Mouse (Mus musculus) limb, embryonic 14.5 days (tissue): Measurements from ENCODE around the gene Mob3b. TPM values are rescaled to one million over a fixed set of nuclear protein-coding genes. Genes with fewer than 3 reads are reported as not detected.

Experiments
- ATAC-seq: fragments of 200-750 bp; cut with Nextera tagmentation; 2 replicates; pipeline ENCODE4 v1.8.0; 2017; ENCODE audit warnings: low read depth, moderate number of reproducible peaks, moderate TSS enrichment; ENCODE audit not compliant: low FRiP score
- DNase-seq: peaks from one replicate; pipeline ENCODE4 v3.0.0-alpha.2; 2015; ENCODE audit warnings: low spot score
- H3K27ac ChIP-seq: fragments of 300-500 bp; sonication (generic); replicated peaks from 2 replicates; pipeline ENCODE4 v1.5.1; 2014; ENCODE audit warnings: low read depth, mild to moderate bottlenecking, low read length, moderate library complexity, mixed read lengths
- H3K27me3 ChIP-seq: fragments of 300-500 bp; sonication (generic); 2 replicates; pipeline ENCODE4 v1.6.1; 2014; ENCODE audit warnings: low read length, mixed read lengths; ENCODE audit not compliant: control insufficient read depth, insufficient read depth
- H3K36me3 ChIP-seq: fragments of 300-500 bp; sonication (generic); 2 replicates; pipeline ENCODE4 v1.6.1; 2014; ENCODE audit warnings: mild to moderate bottlenecking, low read length, moderate library complexity, mixed read lengths; ENCODE audit not compliant: control insufficient read depth, insufficient read depth
- H3K4me1 ChIP-seq: fragments of 300-500 bp; sonication (generic); 2 replicates; pipeline ENCODE4 v1.6.1; 2014; ENCODE audit warnings: antibody characterized with exemption, low read length, mixed read lengths; ENCODE audit not compliant: control insufficient read depth, insufficient read depth
- H3K4me2 ChIP-seq: fragments of 300-500 bp; sonication (generic); replicated peaks from 2 replicates; pipeline ENCODE4 v1.6.1; 2014; ENCODE audit warnings: low read depth, mild to moderate bottlenecking, low read length, moderate library complexity; ENCODE audit not compliant: severe bottlenecking
- H3K4me3 ChIP-seq: fragments of 300-500 bp; sonication (generic); replicated peaks from 2 replicates; pipeline ENCODE4 v1.5.1; 2014; ENCODE audit warnings: low read length
- H3K9ac ChIP-seq: fragments of 300-500 bp; sonication (generic); 2 replicates; pipeline ENCODE4 v1.6.1; 2014; ENCODE audit warnings: mild to moderate bottlenecking, low read depth, low read length, moderate library complexity; ENCODE audit not compliant: severe bottlenecking
- H3K9me3 ChIP-seq: fragments of 300-500 bp; sonication (generic); 2 replicates; pipeline ENCODE4 v1.6.1; 2016; ENCODE audit warnings: low read length; ENCODE audit not compliant: control insufficient read depth
- POLR2A ChIP-seq: fragments of 200-500 bp; IDR thresholded peaks from 2 replicates; pipeline ENCODE4 v1.8.0; 2012; ENCODE audit warnings: inconsistent platforms, mild to moderate bottlenecking, moderate library complexity, borderline replicate concordance; ENCODE audit not compliant: insufficient read depth, insufficient read length; ENCODE audit errors: extremely low read depth
- WGBS: fragments of 180-500 bp; shearing (Covaris S2); extraction: QIAGEN DNeasy Blood & Tissue Kit; methylation state at CpG from one replicate; pipeline ENCODE4 v1.1.7; 2014; 5-methylcytosine and 5-hydroxymethylcytosine counted together
- polyA plus RNA-seq, 2 experiments: library from polyadenylated mRNA; depleted of rRNA in 1 of 2; stranded (reverse) in 1 of 2; unstranded in 1 of 2; fragments of >200 nt; fragmentation: Nextera tagmentation in 1 of 2; extraction: Ambion mirVana in 1 of 2; gene quantifications; 2 replicates each; pipeline versions ENCODE4 v1.2.1 to v1.2.3; 2012 to 2014

The Mob3b gene
- polyA plus RNA-seq, 2 experiments, result 3.3 to 7.8 TPM

GRCm38 (mm10) chr4:34980461-34981039 is 176.7 kb downstream of the Mob3b start:
- no peak for TF ChIP-seq POLR2A
- ATAC-seq (no peak), DNase-seq (no peak)
- Histone ChIP-seq H3K9me3 (no peaks in the 10 kb centered on the region), H3K4me3 (no peak overlapping the region), H3K4me1 (no peaks in the 10 kb centered on the region; the same call in 1 of the 2 replicates), H3K4me2 (no peak overlapping the region), H3K27ac (no peak overlapping the region), H3K36me3 (no peaks in the 10 kb centered on the region), H3K27me3 (no peaks in the 10 kb centered on the region), H3K9ac (no peak overlapping the region)
- 81% methylated on average over 8 of the region's 8 CpGs for WGBS

- Histone ChIP-seq H3K9ac (no peak overlapping the region), H3K36me3 (no peaks in the 10 kb centered on the region), H3K27me3 (no peaks in the 10 kb centered on the region), H3K27ac (no peak overlapping the region), H3K4me1 (peaks cover 3% of the 10 kb centered on the region), H3K9me3 (no peaks in the 10 kb centered on the region), H3K4me3 (no peak overlapping the region), H3K4me2 (no peak overlapping the region)
- TF ChIP-seq POLR2A, result no peak
- WGBS, result 88% methylated on average over 4 of the region's 4 CpGs
- ATAC-seq (no peak), DNase-seq (no peak)
These were observed 180.2 kb downstream of the Mob3b start for GRCm38 (mm10) chr4:34976916-34977702.

GRCm38 (mm10) chr4:34976331-34976778 is 180.9 kb downstream of the Mob3b start:
- Histone ChIP-seq H3K27ac (no peak overlapping the region), H3K9ac (no peak overlapping the region), H3K36me3 (no peaks in the 10 kb centered on the region), H3K27me3 (no peaks in the 10 kb centered on the region), H3K4me2 (no peak overlapping the region), H3K9me3 (no peaks in the 10 kb centered on the region), H3K4me3 (no peak overlapping the region), H3K4me1 (peaks cover 3% of the 10 kb centered on the region)
- ATAC-seq (peak; percentile 78), DNase-seq (peak; percentile 70)
- 75% methylated on average over 13 of the region's 13 CpGs for WGBS
- TF ChIP-seq POLR2A, result no peak

GRCm38 (mm10) chr4:34974795-34975194 is 182.5 kb downstream of the Mob3b start:
- ATAC-seq, result no peak
- Histone ChIP-seq H3K9ac (no peak overlapping the region), H3K4me3 (no peak overlapping the region), H3K27me3 (no peaks in the 10 kb centered on the region), H3K9me3 (no peaks in the 10 kb centered on the region), H3K4me2 (no peak overlapping the region), H3K27ac (no peak overlapping the region), H3K36me3 (no peaks in the 10 kb centered on the region), H3K4me1 (peaks cover 3% of the 10 kb centered on the region)
- TF ChIP-seq POLR2A, result no peak
- WGBS, result 59% methylated on average over 5 of the region's 5 CpGs
- DNase-seq, result no peak

GRCm38 (mm10) chr4:34967541-34967940 is 189.7 kb downstream of the Mob3b start:
- no peak overlapping the region for H3K4me3 ChIP-seq
- 84% methylated on average over 6 of the region's 6 CpGs for WGBS
- DNase-seq (no peak), ATAC-seq (no peak)
- no peaks in the 10 kb centered on the region; the same call in 1 of the 2 replicates for H3K4me1 ChIP-seq
- no peak overlapping the region for H3K9ac ChIP-seq
- H3K36me3 ChIP-seq, result no peaks in the 10 kb centered on the region
- H3K4me2 ChIP-seq, result no peak overlapping the region
- no peaks in the 10 kb centered on the region for H3K27me3 ChIP-seq
- no peaks in the 10 kb centered on the region for H3K9me3 ChIP-seq
- no peak for TF ChIP-seq POLR2A
- H3K27ac ChIP-seq, result no peak overlapping the region
